Mouse (Mus musculus) stomach, postnatal 0 days (tissue): ENCODE measurements around the gene Slc9a9.

Experiments used
- CTCF ChIP-seq: IDR thresholded peaks from 2 replicates; pipeline ENCODE4 v1.5.1; 2016; ENCODE audit warnings: antibody characterized with exemption, low read depth, mild to moderate bottlenecking, moderate library complexity
- EP300 ChIP-seq: optimal IDR thresholded peaks from 2 replicates; pipeline ENCODE3; 2016; ENCODE audit warnings: antibody characterized with exemption

DNA sequence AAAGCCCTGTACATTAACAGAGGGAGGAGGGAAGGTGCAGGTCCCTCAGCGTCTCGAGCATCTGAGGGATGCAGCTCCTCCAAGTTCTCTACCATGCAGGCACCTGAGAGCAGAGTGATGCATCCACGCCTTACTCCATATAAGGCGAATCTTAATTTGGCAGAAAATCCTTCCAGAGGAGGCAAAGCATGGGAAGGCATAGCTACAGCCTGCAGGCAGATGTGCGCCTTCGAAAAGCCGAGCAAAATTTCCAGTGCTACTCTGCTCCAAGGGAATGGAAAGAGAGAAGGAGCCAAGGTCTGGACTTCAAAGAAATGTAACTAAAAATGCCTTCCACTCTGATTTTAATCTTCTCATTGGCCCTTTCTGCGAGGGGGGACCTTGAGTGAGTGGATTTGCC lies 80.5 kb downstream of the Slc9a9 start:
- TF ChIP-seq CTCF, result no peak
- TF ChIP-seq EP300, result no peak
